Mouse (Mus musculus) mouse embryonic stem cell (cell line): ENCODE measurements around the gene Hacd4.

ENCODE experiments used
- in situ Hi-C, 2 experiments: fragments of 300-500 bp; cut with MboI; formaldehyde crosslinking; loops; 1 replicate in 1 of 2; 3 replicates in 1 of 2; pipeline ENCODE4 v1.14.3; 2019 to 2020; ENCODE audit warnings: low sequenced_read_pairs in 2 of 2, low pct_unique_long_range_greater_than_20kb in 1 of 2, mixed read lengths in 1 of 2; ENCODE audit not compliant: unreplicated experiment in 1 of 2

The Hacd4 gene

DNA sequence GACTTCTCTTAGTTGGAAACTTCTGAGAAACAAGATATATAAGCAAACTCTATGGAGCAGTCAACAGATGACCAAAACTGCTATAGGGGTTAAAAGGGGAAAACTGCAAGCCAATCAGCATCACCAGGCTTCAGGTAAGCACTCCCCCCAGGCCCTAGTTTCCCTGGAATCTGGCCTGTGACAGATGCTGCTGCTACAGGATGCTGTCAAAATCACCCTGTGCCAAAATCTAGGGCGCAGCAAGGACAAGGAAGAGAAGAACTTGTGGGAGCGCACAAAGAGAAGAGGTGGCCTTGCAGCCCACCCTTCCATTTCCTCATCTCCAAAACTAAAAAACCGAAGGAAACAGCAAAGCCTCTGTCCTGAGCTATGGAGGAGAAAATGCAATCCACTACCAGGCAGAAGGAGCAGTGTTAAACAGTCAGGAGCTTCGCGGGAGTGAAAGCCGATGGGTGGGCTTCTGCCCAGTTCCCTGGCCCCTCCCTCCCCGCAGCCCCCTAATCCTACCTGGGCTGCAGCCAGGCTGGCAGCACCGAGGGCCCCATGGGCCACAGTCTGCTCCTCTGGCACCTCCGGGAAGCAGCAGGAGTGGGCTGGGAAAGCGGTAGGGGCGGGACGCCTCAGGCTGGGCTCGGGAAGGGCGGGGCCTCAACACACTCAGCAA is at the start of gene Hacd4:
TSS of gene Hacd4 (minus strand) at position 603 of the 664 bp plus-strand sequence.
- in situ Hi-C loops, result no loop called here

DNA sequence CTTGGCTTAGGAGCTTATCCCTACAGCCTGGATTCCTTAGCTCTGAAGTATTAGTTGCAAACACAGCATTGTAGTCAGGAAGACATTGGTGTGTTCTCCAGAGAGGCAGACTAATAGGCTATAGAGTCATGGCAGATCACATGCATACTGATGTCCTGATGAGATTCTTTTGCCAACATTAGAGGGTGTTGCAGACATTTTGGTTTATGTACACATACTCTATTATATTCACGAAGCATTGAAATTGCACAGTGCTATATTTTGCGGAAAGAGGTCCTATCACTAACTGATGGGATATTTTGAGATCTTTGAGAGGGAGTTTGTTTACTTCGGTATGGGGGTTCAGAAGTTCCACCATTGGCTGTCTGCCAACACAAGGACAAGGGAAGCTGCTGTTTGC is 49.4 kb upstream of the Hacd4 start:
- in situ Hi-C loops, result no loop called here

DNA sequence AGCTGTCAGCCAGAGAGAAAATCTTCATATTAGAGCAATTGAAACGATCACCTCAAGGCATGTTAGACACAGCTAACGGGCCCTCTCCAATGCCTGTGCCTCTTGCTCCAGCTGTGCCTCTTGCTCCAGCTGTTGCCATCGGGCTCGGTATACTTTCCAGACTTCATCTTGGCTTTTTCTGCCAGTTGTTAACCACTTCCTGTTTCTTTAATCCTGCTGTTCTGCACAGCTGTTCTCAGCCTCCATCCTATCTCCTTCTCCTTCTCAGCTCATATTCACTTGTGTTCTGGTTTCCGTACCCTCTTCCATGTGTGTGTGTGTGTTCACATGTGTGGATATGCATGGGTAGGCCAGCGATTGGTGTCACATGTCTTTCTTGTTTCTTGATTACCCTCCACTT is 41.4 kb upstream of the Hacd4 start:
- in situ Hi-C loops, result no loop called here

DNA sequence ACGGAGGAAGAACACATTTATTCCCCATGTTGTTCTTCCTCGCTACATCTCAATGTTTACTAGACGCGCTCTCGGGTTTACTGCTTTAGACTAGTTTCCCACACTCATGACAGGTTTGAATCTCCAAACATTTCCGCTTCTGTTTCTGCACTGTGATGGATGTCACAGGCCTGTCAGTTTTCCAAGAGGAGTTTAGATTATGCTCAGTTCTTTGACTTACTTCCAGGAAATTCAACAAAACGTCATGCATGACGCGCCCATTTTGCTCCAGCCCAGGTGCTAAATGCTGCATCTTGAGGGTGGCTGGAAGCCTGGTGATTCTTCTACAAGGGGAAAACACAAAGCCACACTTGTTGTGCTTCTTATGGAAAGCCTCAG is 40.1 kb upstream of the Hacd4 start:
- in situ Hi-C loops, result no loop called here

DNA sequence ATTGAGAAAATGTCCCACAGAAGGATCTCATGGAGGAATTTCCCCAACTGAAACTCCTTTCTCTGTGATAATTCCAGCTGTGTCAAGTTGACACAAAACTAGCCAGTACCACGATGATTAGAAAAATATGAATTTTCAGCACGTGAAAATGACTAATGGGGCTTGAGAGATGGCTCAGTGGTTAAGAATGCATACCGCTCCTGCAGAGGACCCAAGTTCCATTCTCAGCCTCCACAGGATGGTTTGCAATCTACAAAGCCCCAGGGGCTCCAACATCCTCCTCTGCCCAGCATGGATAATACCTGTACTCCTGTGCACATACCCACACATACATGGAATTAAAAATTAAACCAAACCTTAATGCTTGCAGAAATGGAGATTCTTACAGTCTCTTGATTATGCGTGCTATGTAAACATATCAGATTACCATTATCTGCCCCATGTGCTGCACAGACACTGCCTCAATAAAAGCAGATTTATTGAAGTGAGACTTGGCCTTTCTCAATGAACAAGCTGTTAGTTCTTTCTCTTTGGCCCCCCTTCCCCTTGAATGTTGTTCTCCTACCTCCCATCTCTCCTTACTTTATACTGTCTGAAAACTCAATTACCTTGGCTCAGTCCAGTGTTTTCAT is 39.6 kb upstream of the Hacd4 start:
- in situ Hi-C loops, result no loop called here

DNA sequence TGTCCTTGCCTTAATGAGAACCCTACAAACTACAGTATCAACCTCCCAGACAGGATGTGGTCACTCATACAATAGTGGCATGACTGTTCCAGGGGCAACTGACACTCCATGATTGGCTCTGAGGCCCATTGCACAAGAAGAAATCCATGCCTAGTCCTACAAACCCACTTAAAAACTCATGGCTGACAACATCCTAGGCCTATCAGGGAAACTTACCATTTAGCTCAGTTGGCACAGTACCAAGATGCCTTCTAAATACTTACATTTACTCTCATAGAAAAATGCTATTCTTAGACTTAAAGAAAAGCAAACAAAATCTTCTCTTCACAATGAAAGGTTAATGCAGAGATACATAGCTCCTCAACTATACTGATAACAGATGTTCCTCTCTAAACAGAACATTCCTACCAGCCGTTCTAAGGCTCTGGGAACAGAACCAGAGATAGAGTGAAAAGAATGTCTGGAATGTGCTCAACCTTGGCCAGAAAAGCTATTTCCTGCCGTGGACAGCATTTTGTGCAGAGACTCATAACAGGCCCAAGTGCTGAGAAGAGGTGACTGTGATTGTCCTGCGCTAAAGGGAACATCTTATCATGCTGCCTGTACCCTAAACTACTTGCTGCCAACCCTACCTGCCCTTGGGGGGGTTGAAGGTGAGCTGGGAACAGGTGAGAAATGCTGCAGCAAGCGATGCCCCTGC is 37.9 kb upstream of the Hacd4 start:
- in situ Hi-C loops, result no loop called here

DNA sequence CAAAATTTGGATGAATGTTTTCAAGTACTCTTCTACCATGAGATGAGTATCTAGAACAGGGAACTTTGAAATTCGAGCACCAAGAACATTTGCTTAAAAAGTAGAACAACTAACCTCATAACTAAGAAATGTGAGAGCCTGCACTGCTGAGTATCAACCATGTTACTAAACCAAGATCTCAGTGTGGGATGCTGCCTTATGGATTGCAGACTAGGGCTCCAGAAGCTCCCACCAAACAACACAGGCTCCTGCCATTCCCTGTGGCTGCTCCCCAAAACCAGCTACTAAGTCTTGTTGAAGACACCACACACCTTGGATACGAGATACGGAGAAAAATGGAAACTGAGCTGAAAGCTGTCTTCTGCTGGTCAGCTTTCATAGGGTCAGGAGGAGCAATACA is 37.4 kb upstream of the Hacd4 start:
- in situ Hi-C loops, result no loop called here

DNA sequence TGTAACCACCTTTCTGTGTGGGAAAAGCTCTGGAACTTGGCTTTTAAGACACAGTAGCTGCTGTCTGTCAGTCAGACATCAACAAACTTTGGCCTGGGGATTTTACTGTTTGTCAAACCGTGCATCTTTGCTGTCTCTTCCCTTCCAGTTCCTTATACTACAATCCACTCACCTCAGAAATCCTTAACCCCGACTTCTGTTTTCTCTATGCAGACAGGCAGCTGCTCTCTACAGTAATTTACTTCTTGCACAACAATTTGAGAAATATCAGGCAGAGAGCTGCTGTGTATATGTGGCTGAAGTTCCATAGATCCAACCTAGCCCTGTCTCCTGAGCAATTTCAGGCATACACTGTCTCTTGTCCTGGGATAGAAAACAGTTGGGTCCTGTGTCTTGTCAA is 32.8 kb upstream of the Hacd4 start:
- in situ Hi-C loops, result no loop called here

DNA sequence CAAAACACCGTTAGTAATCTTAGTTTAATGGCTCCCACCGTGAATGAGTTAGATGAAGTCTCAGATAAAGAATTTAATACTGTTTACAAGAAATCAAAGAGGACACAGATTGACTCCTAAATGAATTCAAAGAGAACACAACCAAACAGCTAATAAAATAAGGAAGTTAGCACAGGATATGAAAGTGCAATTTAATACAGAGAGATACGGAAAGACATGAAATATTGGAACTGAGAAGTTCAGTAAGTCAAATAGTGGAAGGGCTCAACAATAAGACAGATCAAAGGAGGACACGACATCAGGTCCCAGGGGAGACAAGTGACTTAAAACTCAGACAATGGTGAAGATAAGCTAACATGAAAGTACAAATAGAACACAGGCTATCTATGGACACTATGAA is 25.8 kb upstream of the Hacd4 start:
- in situ Hi-C loops, result no loop called here

DNA sequence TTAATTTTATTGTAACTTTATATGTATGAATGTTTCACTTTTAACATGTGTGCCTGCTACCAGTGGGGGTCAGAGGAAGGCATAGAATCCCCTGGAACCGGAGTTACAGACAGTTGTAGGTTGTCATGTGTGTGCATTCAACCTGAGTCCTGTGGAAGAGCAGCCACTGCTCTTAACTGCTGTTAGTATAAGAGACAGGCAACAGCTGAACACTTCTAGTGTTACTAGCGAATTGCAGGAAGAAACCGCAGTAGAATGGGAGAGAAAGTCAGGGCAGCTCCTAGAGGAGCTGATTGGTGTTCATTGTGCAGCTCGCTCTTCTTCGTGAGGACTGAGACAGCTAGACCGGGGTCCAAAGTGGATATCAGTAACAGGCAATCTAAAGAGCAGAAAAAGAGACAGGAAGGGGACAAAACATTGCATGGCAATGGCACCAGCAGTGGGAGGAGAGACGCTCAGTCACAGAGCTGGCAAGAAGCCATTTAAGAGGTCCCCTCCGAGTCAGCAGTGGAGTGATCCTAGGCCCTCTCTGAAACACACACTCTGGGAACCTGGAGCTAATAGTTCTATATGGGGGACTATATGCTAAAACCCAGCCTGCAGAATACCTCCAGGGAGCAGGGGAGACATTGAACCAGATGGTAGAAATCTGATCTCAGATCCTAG is 24.4 kb upstream of the Hacd4 start:
- in situ Hi-C loops, result no loop called here

DNA sequence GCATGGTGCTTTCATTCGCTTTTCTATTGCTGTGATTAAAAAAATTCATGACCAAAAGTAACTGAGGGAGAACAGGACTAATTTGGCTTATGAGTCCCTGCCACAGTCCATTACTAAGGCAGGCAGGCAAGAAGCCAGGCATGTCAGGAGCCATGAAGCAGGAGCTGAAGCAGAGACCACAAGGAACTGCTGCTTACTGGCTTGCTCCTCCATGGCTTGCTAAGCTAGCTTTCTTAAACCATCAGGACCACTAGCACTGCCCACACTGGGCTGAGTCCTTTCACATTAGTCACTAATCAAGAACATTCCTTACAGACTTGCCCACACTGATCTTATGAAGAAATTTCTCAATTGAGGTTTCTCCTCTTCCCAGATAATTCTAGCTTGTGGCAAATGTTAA is 23.8 kb upstream of the Hacd4 start:
- in situ Hi-C loops, result no loop called here

DNA sequence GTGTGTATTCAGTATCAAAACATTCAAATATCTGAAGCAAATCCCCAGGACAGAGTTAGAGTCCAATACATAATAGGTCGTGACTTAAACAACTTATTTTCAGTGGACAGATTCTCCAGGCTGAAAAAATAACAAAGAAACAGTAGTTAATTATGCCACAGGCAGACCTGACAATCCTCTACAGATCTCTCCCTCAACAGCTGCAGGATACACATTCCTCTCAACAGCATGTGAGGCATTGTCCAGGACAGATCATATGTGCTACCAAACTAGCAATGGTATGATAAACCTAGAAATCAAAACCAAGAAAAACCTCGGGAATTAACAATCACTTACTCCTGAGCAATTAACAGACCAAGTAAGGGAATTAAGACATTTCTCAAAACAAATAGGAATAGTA is 22.6 kb upstream of the Hacd4 start:
- in situ Hi-C loops, result no loop called here

DNA sequence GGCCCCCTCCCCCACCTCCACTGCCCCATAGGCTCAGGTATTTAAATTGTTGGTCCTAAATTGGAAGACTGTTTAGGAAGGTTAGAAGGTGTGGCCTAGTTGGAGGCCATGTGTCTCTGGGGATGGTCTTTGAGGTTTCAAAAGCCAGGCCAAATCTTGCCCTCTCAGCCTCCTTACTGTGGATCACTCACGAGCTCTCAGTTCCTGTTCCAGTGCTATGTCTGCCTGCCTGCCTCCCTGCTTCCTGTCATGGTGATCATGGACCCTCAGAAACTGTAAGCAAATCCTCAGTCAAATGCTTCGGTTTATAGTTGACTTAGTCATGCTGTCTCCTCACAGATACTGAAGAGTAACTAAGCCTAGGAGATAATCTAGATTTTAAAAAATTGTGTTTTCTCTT is 19.9 kb upstream of the Hacd4 start:
- in situ Hi-C loops, result no loop called here

DNA sequence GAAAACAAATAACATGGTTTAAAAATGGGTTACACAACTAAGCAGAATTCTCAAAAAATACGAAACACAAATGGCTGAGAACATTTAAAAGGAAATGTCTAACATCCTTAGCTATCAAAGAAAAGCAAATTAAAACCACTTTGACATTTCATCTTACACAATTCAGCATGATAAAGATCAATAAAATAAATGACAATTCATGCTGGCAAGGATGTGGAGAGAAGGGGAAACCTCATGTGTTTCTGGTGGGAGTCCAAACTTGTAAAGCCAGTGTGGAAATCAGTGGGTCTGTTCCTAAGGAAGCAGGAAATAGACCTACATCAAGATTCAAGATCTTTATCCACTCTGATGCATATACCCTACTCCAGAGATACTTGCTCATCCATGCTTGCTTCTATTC is 19.4 kb upstream of the Hacd4 start:
- in situ Hi-C loops, result no loop called here

DNA sequence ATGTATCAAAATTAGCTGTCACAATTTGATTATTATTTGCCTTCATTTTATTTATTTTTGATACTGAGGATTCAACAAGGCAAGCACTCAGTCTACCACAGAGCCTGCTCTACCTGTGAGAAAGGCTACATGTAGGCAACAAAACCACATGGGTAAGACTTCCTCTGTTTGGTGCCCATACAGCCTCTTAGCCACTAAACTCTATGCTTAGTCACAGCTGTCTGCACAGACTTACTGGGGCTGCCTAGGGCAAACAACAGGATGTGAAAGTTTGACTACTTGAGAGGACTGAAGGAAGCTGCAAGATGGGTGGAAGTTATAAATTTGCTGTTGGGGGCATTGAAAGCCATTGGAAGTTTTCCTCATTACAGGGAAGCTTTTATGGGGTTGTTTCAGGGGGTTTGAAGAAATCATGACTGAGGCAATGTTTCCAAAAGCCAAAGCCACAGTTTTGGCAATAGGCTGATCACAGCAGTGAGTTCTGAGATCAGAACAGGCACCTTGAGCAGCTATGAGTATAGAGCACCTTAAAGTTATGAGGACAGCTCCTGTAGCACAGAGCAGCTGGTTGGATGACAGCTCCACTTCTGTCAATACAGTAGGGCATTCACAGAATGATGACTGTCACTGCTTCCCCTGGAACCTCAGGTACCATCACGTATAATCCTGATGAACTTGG is 11.5 kb upstream of the Hacd4 start:
- in situ Hi-C loops, result no loop called here

DNA sequence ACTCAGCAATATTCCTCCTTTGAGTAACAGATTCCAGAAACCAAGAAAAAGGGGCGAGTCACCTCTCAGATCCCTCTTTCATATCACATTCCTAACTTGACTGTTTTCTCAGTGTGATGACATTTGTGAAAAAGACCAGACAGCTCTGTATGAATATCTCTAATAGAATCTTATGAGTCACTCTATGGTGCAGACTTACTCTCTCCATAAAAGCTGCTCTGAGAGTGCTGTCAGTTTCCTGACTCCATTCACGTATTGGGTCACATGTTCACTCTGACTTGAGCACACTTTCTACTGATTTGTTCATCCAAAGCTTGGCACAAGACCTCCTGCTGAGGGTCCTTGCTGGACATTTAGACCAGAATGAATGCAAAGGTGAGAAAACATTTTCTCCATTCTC is 10.2 kb upstream of the Hacd4 start:
- in situ Hi-C loops, result no loop called here

DNA sequence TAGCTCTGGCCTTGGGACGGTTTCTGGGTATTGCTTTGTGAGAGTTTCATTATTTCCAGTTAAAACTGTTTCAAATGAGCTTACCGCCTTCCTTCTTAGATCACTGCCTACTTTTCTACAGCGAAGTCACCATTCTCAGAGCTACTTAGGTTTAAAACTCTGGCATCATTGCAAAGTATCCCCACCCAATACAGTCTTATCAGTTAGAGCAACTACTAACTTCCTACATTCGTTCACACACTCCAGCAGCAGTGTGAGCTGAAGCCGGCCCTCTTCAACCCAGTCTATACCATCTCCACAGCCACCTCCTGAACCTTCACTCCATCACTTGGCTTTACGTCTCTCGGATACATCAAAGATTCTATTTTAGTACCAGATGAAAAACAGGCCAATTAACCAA is 2.1 kb upstream of the Hacd4 start:
- in situ Hi-C loops, result no loop called here

DNA sequence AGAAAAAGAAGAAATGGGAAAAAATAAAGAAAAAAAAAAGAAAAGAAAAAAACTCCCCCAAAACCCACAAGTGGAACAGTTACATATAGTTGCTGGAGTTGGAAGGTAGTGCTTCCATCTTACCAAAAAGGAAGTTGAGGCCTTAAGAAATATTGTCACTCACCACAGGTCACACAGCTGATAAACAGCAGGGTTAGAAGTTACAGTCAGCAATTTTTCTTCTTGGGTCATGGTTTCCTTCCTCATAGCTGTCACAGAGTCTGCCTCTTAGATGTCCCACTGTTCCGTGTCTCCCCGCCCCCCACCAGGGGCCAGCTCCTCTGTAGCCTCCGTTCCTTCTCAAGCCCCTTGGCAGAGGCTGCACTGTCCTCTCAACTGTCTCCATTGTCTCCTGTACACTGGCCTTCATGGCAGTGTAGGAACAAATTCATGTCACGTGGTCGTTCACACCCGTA is 968 bp upstream of the Hacd4 start:
- in situ Hi-C loops, result no loop called here

DNA sequence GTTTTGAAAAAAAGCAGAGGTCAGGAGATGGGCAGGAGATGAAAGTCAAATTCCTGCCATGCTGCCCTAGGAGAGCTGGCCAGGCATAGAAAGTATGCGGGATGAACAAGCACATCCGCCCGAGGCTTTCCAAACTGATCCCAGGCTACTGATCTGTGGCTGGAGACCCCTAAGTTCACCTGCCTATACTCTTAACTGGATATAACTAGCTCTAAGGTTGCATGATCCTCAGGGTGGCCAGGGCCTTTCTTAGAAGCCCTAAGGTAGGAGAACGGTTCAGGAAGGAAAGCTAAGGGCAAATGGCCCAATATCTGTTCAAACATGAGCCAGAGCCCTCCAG is 232 bp upstream of the Hacd4 start:
- in situ Hi-C loops, result no loop called here
